Mouse (Mus musculus): ENCODE data around the gene Actn1. TPM values are rescaled to one million over a fixed set of nuclear protein-coding genes. Genes with fewer than 3 reads are reported as not detected.

Actn1 gene
- polyA plus RNA-seq, 1 experiment from 2014 or later = 23.4 TPM

DNA sequence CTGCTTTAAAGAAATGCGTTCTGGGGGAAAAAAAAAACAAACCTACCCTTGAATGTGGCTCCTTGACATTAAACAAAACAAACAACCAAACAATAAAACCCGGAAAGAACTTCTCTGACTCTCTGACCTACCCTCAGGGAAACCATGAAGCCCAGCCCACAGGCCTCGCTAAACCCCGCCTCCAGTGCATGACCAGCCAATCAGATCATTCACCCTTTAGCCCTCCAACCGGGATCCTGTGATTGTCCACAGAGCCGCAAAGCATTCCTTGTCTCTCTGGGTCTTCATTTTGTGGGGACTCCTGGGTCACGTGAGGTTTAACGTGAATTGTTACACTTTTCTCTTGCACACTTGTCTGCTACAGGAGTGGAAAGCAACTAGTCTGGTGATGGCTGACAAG is 109.5 kb downstream of the Actn1 start:
- no peak for ATAC-seq (ENCODE audit: low FRiP score)
- no peaks in the 10 kb centered on the region for H3K4me1 ChIP-seq (replicated peaks; ENCODE audit: control insufficient read depth, insufficient read depth, low read length)
- no peaks in the 10 kb centered on the region for H3K9me3 ChIP-seq (ENCODE audit: control insufficient read depth, low read length)
- peak; percentile 59 for DNase-seq (ENCODE audit: low spot score)
- H3K4me2 ChIP-seq (replicated peaks; ENCODE audit: low read depth, low read length) = no peak overlapping the region; the same call in 1 of the 2 replicates
- H3K27ac ChIP-seq (ENCODE audit: low read depth, low read length) = no peak overlapping the region
- WGBS = 33% methylated on average over 8 of the region's 8 CpGs
- H3K27me3 ChIP-seq (ENCODE audit: control insufficient read depth, insufficient read depth, low read length) = no peaks in the 10 kb centered on the region
- no peak overlapping the region for H3K4me3 ChIP-seq (ENCODE audit: low read depth, low read length)
- H3K36me3 ChIP-seq (ENCODE audit: control insufficient read depth, insufficient read depth, low read length) = no peaks in the 10 kb centered on the region
- no peak overlapping the region; the same call in 1 of the 2 replicates for H3K9ac ChIP-seq (ENCODE audit: low read depth, low read length)

DNA sequence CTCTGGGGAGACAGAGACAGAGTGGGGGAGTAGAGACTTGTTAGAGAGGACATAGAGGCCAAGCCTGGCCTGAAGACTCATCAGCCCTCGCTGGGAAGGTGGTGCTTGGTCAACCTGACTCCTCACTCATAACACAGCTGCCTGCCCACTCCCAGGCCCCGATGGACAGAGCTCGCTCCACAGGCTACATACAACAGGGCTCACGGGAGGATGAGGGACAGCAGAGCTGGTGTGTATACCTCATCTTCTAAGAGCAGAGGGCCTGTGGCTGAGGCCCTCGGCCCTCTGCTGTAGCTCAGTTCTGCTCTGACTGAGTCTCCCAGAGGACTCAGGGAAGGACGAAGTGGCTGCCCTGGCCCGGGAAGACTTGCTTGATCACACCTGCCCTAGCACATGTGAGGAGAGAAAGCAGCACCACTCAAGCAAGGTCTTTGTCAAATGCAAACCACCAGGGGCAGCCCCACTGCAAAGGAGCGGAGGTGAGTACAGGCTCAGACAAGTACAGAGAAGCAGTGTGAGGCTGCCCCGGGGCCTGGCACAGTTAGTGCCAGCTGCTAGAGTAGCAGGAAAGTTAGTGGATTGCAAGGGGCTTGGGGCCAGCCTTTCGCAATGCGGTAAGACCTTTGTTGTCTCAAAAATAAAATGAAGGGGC is 112.5 kb downstream of the Actn1 start:
- no peak for DNase-seq (ENCODE audit: low spot score)

DNA sequence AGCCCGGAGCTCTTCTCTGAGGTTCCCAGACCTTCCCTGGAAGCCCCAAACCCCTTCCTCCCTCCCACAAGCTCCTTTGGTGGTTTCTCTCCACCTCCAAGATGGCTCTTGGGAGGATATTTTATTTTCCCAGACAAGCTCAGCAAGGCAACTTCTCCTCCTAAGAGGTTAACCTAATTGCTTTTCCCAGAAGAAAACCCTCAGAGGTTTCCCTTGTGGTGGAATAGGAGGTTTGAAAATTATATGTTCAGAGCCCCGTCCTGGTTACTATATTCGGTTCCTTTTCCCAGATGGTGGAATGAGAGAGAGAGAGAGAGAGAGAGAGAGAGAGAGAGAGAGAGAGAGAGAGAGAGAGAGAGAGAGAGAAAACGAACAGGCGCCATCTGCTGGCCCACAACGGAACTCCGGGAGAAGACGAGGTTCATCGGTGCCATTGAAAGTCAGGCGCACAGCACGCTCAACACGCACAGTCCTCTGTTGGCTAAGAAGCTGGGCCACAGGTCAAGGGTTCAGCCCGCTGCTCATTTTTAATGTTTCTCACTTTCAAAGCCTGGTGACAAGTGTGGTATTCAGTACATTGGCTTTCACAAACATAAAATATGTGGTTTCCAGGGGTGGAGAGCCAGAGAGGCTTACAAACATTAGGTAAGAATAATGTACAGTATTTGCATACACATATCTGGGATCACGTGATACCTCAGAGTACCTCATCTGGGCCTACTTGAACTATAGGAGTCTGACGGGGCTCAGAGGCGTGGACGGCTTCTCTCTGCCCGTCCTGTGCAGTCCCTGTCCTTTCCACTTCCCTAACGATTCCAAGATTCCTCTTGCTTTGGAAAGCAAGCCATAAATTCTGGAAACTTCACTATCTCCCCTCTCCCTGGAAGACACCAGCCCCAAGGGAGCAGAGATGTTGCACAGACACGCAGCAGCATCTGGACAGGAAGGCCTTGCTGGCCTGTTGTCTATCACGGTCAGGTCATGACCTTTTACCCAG is 113.6 kb downstream of the Actn1 start:
- Histone ChIP-seq H3K4me1 (replicated peaks; ENCODE audit: control insufficient read depth, insufficient read depth, low read length) (no peaks in the 10 kb centered on the region), H3K36me3 (ENCODE audit: control insufficient read depth, insufficient read depth, low read length) (no peaks in the 10 kb centered on the region), H3K4me3 (ENCODE audit: low read depth, low read length) (no peak overlapping the region), H3K4me2 (replicated peaks; ENCODE audit: low read depth, low read length) (no peak overlapping the region), H3K27ac (ENCODE audit: low read depth, low read length) (peak overlapping the region; percentile 30), H3K27me3 (ENCODE audit: control insufficient read depth, insufficient read depth, low read length) (no peaks in the 10 kb centered on the region), H3K9me3 (ENCODE audit: control insufficient read depth, low read length) (no peaks in the 10 kb centered on the region), H3K9ac (ENCODE audit: low read depth, low read length) (no peak overlapping the region)
- DNase-seq (ENCODE audit: low spot score) (peak; percentile 90), ATAC-seq (ENCODE audit: low FRiP score) (peak; percentile 59; the same call in 1 of the 2 replicates)
- WGBS = 38% methylated on average over 21 of the region's 21 CpGs

More for the DNA sequence above, 112.5 kb downstream of the Actn1 start:
- Histone ChIP-seq H3K27me3 (ENCODE audit: control insufficient read depth, insufficient read depth, low read length) (no peaks in the 10 kb centered on the region), H3K27ac (ENCODE audit: low read depth, low read length) (no peak overlapping the region), H3K4me3 (ENCODE audit: low read depth, low read length) (no peak overlapping the region), H3K36me3 (ENCODE audit: control insufficient read depth, insufficient read depth, low read length) (no peaks in the 10 kb centered on the region), H3K9ac (ENCODE audit: low read depth, low read length) (no peak overlapping the region), H3K9me3 (ENCODE audit: control insufficient read depth, low read length) (no peaks in the 10 kb centered on the region), H3K4me1 (replicated peaks; ENCODE audit: control insufficient read depth, insufficient read depth, low read length) (no peaks in the 10 kb centered on the region), H3K4me2 (replicated peaks; ENCODE audit: low read depth, low read length) (no peak overlapping the region)
- no peak for ATAC-seq (ENCODE audit: low FRiP score)
- WGBS = 89% methylated on average over 11 of the region's 11 CpGs

DNA sequence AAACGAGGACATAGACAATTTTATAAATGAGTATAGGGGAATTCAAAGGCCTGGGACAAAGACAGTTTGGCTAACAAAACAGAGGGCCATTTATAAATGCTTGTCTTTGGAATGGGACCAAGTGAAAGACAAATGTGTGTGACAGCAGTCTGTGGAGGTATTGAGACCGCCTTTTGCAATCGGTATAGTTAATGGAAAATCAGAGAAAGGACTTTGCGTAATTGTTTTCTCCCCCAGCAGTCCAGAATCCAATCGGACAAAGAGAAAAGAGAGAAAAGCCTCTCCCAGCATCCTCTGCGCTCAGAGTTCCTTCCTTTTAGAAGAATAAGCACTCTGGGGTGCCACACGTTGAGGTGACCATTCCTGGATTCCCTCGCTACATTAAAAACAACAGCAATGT is 114.8 kb downstream of the Actn1 start:
- H3K4me2 ChIP-seq (replicated peaks; ENCODE audit: low read depth, low read length) = no peak overlapping the region
- no peaks in the 10 kb centered on the region for H3K4me1 ChIP-seq (replicated peaks; ENCODE audit: control insufficient read depth, insufficient read depth, low read length)
- H3K36me3 ChIP-seq (ENCODE audit: control insufficient read depth, insufficient read depth, low read length) = no peaks in the 10 kb centered on the region
- no peak overlapping the region for H3K4me3 ChIP-seq (ENCODE audit: low read depth, low read length)
- H3K9ac ChIP-seq (ENCODE audit: low read depth, low read length) = no peak overlapping the region
- 43% methylated on average over 8 of the region's 8 CpGs for WGBS
- DNase-seq (ENCODE audit: low spot score) (no peak), ATAC-seq (ENCODE audit: low FRiP score) (no peak)
- H3K9me3 ChIP-seq (ENCODE audit: control insufficient read depth, low read length) = no peaks in the 10 kb centered on the region
- no peaks in the 10 kb centered on the region for H3K27me3 ChIP-seq (ENCODE audit: control insufficient read depth, insufficient read depth, low read length)
- H3K27ac ChIP-seq (ENCODE audit: low read depth, low read length) = no peak overlapping the region

DNA sequence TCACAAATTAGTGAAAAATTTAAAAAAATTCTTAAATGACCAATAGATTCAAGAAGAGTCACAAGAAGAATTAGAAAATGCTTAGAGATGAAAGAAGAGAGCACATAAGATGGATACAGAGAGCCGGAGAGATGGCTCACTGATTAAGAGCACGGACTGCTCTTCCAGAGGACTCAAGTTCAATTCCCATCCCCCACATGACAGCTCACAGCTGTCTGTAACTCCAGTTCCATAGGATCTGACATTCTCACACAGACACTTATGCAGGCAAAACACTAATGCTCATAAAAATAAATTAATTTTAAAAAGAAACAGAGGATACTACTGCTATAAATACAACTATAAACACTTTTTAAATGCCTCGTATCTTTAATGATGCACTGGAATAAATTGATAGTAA is 115.3 kb downstream of the Actn1 start:
- Histone ChIP-seq H3K4me2 (replicated peaks; ENCODE audit: low read depth, low read length) (no peak overlapping the region), H3K4me3 (ENCODE audit: low read depth, low read length) (no peak overlapping the region), H3K4me1 (replicated peaks; ENCODE audit: control insufficient read depth, insufficient read depth, low read length) (no peaks in the 10 kb centered on the region), H3K9me3 (ENCODE audit: control insufficient read depth, low read length) (no peaks in the 10 kb centered on the region), H3K9ac (ENCODE audit: low read depth, low read length) (no peak overlapping the region), H3K36me3 (ENCODE audit: control insufficient read depth, insufficient read depth, low read length) (no peaks in the 10 kb centered on the region), H3K27ac (ENCODE audit: low read depth, low read length) (no peak overlapping the region), H3K27me3 (ENCODE audit: control insufficient read depth, insufficient read depth, low read length) (no peaks in the 10 kb centered on the region)
- ATAC-seq (ENCODE audit: low FRiP score) = no peak
- DNase-seq (ENCODE audit: low spot score) = no peak
- 63% methylated on average over 3 of the region's 3 CpGs for WGBS

DNA sequence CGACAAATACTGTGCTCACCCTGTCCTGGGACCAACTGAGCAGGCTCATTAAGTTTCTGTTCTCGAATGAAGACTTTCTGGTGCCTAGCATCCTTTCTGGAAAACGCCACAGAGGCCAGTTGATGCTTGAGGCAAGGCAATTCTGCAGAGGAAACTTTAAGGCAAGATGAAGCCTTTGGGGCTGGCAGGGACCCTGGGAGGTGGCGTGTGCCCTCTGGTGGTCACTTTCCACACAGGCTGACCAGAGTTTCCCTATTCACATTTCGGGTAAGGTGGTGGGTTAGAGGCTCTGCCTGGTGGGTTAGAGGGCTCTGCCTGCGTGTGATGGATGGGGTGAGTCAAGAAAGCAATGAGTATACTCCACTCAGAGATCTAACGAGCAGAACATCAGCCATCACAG is 118.7 kb downstream of the Actn1 start:
- Histone ChIP-seq H3K27me3 (ENCODE audit: control insufficient read depth, insufficient read depth, low read length) (no peaks in the 10 kb centered on the region), H3K27ac (ENCODE audit: low read depth, low read length) (no peak overlapping the region), H3K9ac (ENCODE audit: low read depth, low read length) (no peak overlapping the region), H3K36me3 (ENCODE audit: control insufficient read depth, insufficient read depth, low read length) (no peaks in the 10 kb centered on the region), H3K4me2 (replicated peaks; ENCODE audit: low read depth, low read length) (no peak overlapping the region), H3K4me3 (ENCODE audit: low read depth, low read length) (no peak overlapping the region), H3K4me1 (replicated peaks; ENCODE audit: control insufficient read depth, insufficient read depth, low read length) (no peaks in the 10 kb centered on the region), H3K9me3 (ENCODE audit: control insufficient read depth, low read length) (no peaks in the 10 kb centered on the region)
- peak; percentile 84 for DNase-seq (ENCODE audit: low spot score)
- ATAC-seq (ENCODE audit: low FRiP score) = no peak
- WGBS = 20% methylated on average over 7 of the region's 7 CpGs

DNA sequence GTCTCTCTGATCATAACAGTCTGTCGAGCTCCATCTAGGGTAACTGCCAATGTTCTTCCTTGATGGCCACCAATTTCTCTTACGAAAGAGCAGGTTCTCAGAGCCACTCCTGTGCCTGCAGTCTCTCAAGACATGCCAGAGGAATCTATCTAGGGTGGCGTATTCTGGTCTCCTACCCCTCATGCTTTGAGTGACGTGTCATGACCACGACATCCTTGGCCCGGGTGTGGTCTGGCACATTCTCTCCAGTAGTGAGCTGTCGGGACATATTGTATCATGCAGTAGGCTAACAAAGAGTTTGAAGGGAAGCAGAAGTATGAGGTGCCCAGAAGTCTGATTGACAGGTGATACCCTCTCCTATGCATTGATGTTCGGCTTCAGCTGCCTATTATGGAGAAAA is 119.2 kb downstream of the Actn1 start:
- H3K4me1 ChIP-seq (replicated peaks; ENCODE audit: control insufficient read depth, insufficient read depth, low read length) = no peaks in the 10 kb centered on the region
- H3K27ac ChIP-seq (ENCODE audit: low read depth, low read length) = no peak overlapping the region
- no peaks in the 10 kb centered on the region for H3K9me3 ChIP-seq (ENCODE audit: control insufficient read depth, low read length)
- no peak overlapping the region for H3K4me2 ChIP-seq (replicated peaks; ENCODE audit: low read depth, low read length)
- ATAC-seq (ENCODE audit: low FRiP score) = no peak
- no peak overlapping the region for H3K4me3 ChIP-seq (ENCODE audit: low read depth, low read length)
- 85% methylated on average over 8 of the region's 8 CpGs for WGBS
- no peaks in the 10 kb centered on the region for H3K27me3 ChIP-seq (ENCODE audit: control insufficient read depth, insufficient read depth, low read length)
- no peak for DNase-seq (ENCODE audit: low spot score)
- no peaks in the 10 kb centered on the region for H3K36me3 ChIP-seq (ENCODE audit: control insufficient read depth, insufficient read depth, low read length)
- no peak overlapping the region for H3K9ac ChIP-seq (ENCODE audit: low read depth, low read length)

DNA sequence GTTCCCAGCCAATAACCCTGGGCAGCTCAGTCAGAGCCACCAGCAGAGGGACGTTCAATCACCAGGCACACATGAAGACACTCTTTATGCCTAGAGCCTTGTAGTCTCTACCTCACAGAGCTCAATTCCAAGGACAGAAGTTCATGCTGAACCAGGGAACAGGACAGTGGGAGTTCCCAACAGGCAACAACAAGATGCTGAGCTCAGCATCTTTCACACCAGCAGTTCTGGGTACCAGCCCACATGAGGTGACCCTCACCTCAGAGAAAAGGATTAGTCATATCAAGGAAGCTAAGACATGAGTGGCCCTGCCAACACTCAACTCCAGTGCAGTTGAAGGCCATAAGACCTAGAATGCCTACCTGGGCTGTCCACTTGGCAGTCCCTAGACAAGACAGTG is 122.4 kb downstream of the Actn1 start:
- no peak overlapping the region for H3K9ac ChIP-seq (ENCODE audit: low read depth, low read length)
- no peaks in the 10 kb centered on the region for H3K4me1 ChIP-seq (replicated peaks; ENCODE audit: control insufficient read depth, insufficient read depth, low read length)
- H3K36me3 ChIP-seq (ENCODE audit: control insufficient read depth, insufficient read depth, low read length) = no peaks in the 10 kb centered on the region
- H3K27ac ChIP-seq (ENCODE audit: low read depth, low read length) = no peak overlapping the region
- ATAC-seq (ENCODE audit: low FRiP score) (no peak), DNase-seq (ENCODE audit: low spot score) (no peak)
- H3K4me2 ChIP-seq (replicated peaks; ENCODE audit: low read depth, low read length) = no peak overlapping the region
- WGBS = 61% methylated on average over 1 of the region's 1 CpGs
- no peak overlapping the region for H3K4me3 ChIP-seq (ENCODE audit: low read depth, low read length)
- no peaks in the 10 kb centered on the region for H3K9me3 ChIP-seq (ENCODE audit: control insufficient read depth, low read length)
- H3K27me3 ChIP-seq (ENCODE audit: control insufficient read depth, insufficient read depth, low read length) = no peaks in the 10 kb centered on the region
